Mouse (Mus musculus): ENCODE data around the gene Sema7a. TPM values are rescaled to one million over a fixed set of nuclear protein-coding genes. Genes with fewer than 3 reads are reported as not detected.

The Sema7a gene
- total and polyA plus RNA-seq, 2 experiments from 2014 or later = 4.0 to 62.8 TPM

GRCm38 (mm10) chr9:57944572-57944971, 4.7 kb downstream of the Sema7a start:
- DNase-seq (ENCODE audit: low spot score) (peak; percentile 74), ATAC-seq (no peak)
- H3K9me3 ChIP-seq (ENCODE audit: low read length) = no peaks in the 10 kb centered on the region
- peak; percentile 71 for TF ChIP-seq CTCF (IDR thresholded peaks at IDR 0.05; ENCODE audit: low read depth)
- H3K4me2 ChIP-seq (ENCODE audit: low read depth, low read length) = peak overlapping the region; percentile 17; the same call in 1 of the 2 replicates
- whole genome bisulfite sequencing = 28% methylated on average over 5 of the region's 5 CpGs
- no peaks in the 10 kb centered on the region for H3K36me3 ChIP-seq (ENCODE audit: insufficient read depth, low read length)
- H3K4me3 ChIP-seq (ENCODE audit: low read length) = no peak overlapping the region
- H3K27me3 ChIP-seq (ENCODE audit: insufficient read depth, low read length) = no peaks in the 10 kb centered on the region
- H3K9ac ChIP-seq (replicated peaks; ENCODE audit: low read length) = no peak overlapping the region
- no peak overlapping the region for H3K27ac ChIP-seq
- H3K4me1 ChIP-seq (ENCODE audit: insufficient read depth, low read length) = peaks cover 23% of the 10 kb centered on the region

GRCm38 (mm10) chr9:57945771-57946616, 6.1 kb downstream of the Sema7a start:
- Histone ChIP-seq H3K9ac (replicated peaks; ENCODE audit: low read length) (0 out of 2 replicates have a peak overlapping the region, but pooled peaks have one; percentile 13), H3K27ac (no peak overlapping the region), H3K27me3 (ENCODE audit: insufficient read depth, low read length) (no peaks in the 10 kb centered on the region), H3K36me3 (ENCODE audit: insufficient read depth, low read length) (no peaks in the 10 kb centered on the region), H3K4me2 (ENCODE audit: low read depth, low read length) (no peak overlapping the region), H3K9me3 (ENCODE audit: low read length) (no peaks in the 10 kb centered on the region), H3K4me1 (ENCODE audit: insufficient read depth, low read length) (peaks cover 35% of the 10 kb centered on the region), H3K4me3 (ENCODE audit: low read length) (no peak overlapping the region)
- TF ChIP-seq CTCF (IDR thresholded peaks at IDR 0.05; ENCODE audit: low read depth) = no peak
- 66% methylated on average over 8 of the region's 8 CpGs for WGBS
- DNase-seq (ENCODE audit: low spot score) (no peak), ATAC-seq (no peak)

DNA sequence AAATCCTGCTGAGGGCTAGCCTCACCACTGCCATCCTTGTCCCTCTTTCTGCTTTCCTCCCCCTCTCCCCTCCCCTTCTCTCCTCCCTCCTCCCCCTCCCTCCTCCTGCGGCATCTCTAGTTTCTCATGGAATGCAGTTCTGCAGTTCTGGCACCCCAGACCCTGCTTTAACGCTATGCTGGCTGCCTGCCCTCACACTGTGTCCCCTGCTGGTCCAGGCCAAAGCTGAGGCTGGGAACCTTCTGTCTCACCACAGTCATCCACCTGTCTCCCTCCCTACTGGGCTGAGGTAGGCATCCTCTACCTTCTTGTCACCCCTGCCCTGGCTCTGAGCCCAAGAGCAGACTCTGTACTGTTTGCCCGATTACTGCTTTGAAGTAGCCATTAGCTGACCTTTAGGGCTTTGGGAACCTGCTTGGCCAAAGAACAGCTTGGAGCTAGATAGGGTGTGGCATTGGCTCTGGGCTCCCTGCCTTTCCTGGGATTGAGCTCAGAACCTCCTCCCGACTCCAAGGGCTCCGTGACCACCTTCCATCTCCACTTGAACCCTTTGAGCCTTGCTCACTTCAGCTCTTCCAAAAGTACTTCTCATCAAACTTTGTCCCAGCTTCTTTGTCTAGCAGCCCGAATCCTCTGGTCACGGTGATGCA, 7.6 kb downstream of the Sema7a start:
- H3K4me1 ChIP-seq (ENCODE audit: insufficient read depth, low read length) = peaks cover 39% of the 10 kb centered on the region
- no peak overlapping the region for H3K27ac ChIP-seq
- no peak for TF ChIP-seq CTCF (IDR thresholded peaks at IDR 0.05; ENCODE audit: low read depth)
- no peaks in the 10 kb centered on the region for H3K9me3 ChIP-seq (ENCODE audit: low read length)
- H3K36me3 ChIP-seq (ENCODE audit: insufficient read depth, low read length) = no peaks in the 10 kb centered on the region
- H3K4me3 ChIP-seq (ENCODE audit: low read length) = no peak overlapping the region
- no peak overlapping the region for H3K4me2 ChIP-seq (ENCODE audit: low read depth, low read length)
- H3K9ac ChIP-seq (replicated peaks; ENCODE audit: low read length) = no peak overlapping the region
- no peak for ATAC-seq
- DNase-seq (ENCODE audit: low spot score) = no peak
- no peaks in the 10 kb centered on the region for H3K27me3 ChIP-seq (ENCODE audit: insufficient read depth, low read length)
- 56% methylated on average over 7 of the region's 7 CpGs for WGBS

GRCm38 (mm10) chr9:57948333-57948931, 8.5 kb downstream of the Sema7a start:
- H3K9me3 ChIP-seq (ENCODE audit: low read length) = no peaks in the 10 kb centered on the region

GRCm38 (mm10) chr9:57949102-57949704, 9.3 kb downstream of the Sema7a start:
- 52% methylated on average over 8 of the region's 8 CpGs for WGBS
- DNase-seq (ENCODE audit: low spot score) (no peak), ATAC-seq (no peak)
- Histone ChIP-seq H3K27ac (no peak overlapping the region), H3K9me3 (ENCODE audit: low read length) (no peaks in the 10 kb centered on the region), H3K27me3 (ENCODE audit: insufficient read depth, low read length) (no peaks in the 10 kb centered on the region), H3K4me1 (ENCODE audit: insufficient read depth, low read length) (peaks cover 45% of the 10 kb centered on the region), H3K9ac (replicated peaks; ENCODE audit: low read length) (no peak overlapping the region), H3K4me2 (ENCODE audit: low read depth, low read length) (peak overlapping the region; percentile 27; the same call in 1 of the 2 replicates), H3K4me3 (ENCODE audit: low read length) (no peak overlapping the region), H3K36me3 (ENCODE audit: insufficient read depth, low read length) (no peaks in the 10 kb centered on the region)
- TF ChIP-seq CTCF (IDR thresholded peaks at IDR 0.05; ENCODE audit: low read depth) = no peak

More at GRCm38 (mm10) chr9:57948333-57948931, 8.5 kb downstream of the Sema7a start:
- DNase-seq (ENCODE audit: low spot score) (no peak), ATAC-seq (no peak)
- Histone ChIP-seq H3K4me1 (ENCODE audit: insufficient read depth, low read length) (peaks cover 45% of the 10 kb centered on the region), H3K4me3 (ENCODE audit: low read length) (no peak overlapping the region), H3K27ac (no peak overlapping the region), H3K27me3 (ENCODE audit: insufficient read depth, low read length) (no peaks in the 10 kb centered on the region), H3K9ac (replicated peaks; ENCODE audit: low read length) (no peak overlapping the region), H3K36me3 (ENCODE audit: insufficient read depth, low read length) (no peaks in the 10 kb centered on the region), H3K4me2 (ENCODE audit: low read depth, low read length) (no peak overlapping the region)
- TF ChIP-seq CTCF (IDR thresholded peaks at IDR 0.05; ENCODE audit: low read depth) = no peak
- WGBS = 71% methylated on average over 7 of the region's 7 CpGs

- Histone ChIP-seq H3K9ac (replicated peaks; ENCODE audit: low read length) (no peak overlapping the region), H3K4me1 (ENCODE audit: insufficient read depth, low read length) (peaks cover 45% of the 10 kb centered on the region), H3K4me2 (ENCODE audit: low read depth, low read length) (peak overlapping the region; percentile 27; the same call in 1 of the 2 replicates), H3K9me3 (ENCODE audit: low read length) (no peaks in the 10 kb centered on the region), H3K4me3 (ENCODE audit: low read length) (no peak overlapping the region), H3K27ac (0 out of 2 replicates have a peak overlapping the region, but pooled peaks have one; percentile 26), H3K27me3 (ENCODE audit: insufficient read depth, low read length) (no peaks in the 10 kb centered on the region), H3K36me3 (ENCODE audit: insufficient read depth, low read length) (no peaks in the 10 kb centered on the region)
- TF ChIP-seq CTCF (IDR thresholded peaks at IDR 0.05; ENCODE audit: low read depth) = no peak
- ATAC-seq (no peak), DNase-seq (ENCODE audit: low spot score) (no peak)
- WGBS = 32% methylated on average over 8 of the region's 8 CpGs
Measured at GRCm38 (mm10) chr9:57949879-57950278, 10.0 kb downstream of the Sema7a start.
